Mouse (Mus musculus) inflammation-experienced regulatory T-cells, adult 6 months (primary cell): ENCODE measurements around the gene Trim30d. TPM values are rescaled to one million over a fixed set of nuclear protein-coding genes. Genes with fewer than 3 reads are reported as not detected.
"Not testable (repeated sequence)": the region's sequence is repeated elsewhere in the genome, so short reads cannot be mapped to it uniquely, and the experiment has no call there.

Experiments
- ATAC-seq: one replicate; pipeline ENCODE4 v1.8.0; 2017
- polyA plus RNA-seq, 3 experiments: library from polyadenylated mRNA; unstranded; fragments of 100-300 nt; shearing (Covaris generic); gene quantifications; one replicate each; pipeline ENCODE4 v1.2.1; 2017

The Trim30d gene
- polyA plus RNA-seq, result 10 to 100 TPM; 24.8 to 39.3 (median 34.8) TPM

DNA sequence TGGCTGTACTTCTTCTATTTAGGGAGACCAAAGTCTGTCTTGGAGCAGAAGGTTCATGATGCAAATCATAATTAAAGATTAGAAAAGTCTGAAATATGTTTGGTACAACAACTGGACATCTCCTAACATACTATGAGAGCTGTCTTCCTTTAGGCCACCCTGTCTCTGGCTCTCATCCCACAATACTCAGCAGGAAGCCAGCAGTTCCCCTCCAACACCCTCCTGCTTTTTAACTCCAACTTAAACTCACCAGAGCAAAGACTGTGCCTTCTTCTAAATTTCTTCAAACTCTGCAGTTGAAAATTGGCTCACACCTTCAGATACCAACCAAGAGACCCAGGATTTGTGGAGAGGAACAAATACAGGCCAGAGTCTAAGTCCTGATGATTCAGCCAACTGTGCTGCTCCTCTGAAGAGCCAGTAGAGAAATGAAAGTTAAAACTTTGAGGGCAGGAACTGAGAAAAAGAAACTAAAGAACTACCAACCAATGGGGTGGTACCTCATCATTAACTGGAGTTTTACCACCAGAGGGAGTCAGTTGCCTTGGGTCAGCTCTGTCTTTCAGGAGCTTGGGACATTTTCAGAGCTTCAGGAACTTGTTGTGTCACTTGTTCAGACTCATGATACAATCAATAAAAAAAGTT lies at the start of gene Trim30d:
Trim30d (minus strand) TSS at position 429 of the 645 bp plus-strand sequence.
- peak; percentile 99 for ATAC-seq

- ATAC-seq, result no peak
Observed at GRCm38 (mm10) chr7:104552700-104553099, 45.1 kb upstream of the Trim30d start.

GRCm38 (mm10) chr7:104549833-104550232 lies 42.2 kb upstream of the Trim30d start, which contains the start of gene Olfr651:
Gene Olfr651, plus strand, starts transcription at chr7:104550133.
- ATAC-seq, result no peak

GRCm38 (mm10) chr7:104501589-104502371 lies 5.9 kb downstream of the Trim30d start:
- ATAC-seq, result no peak

DNA sequence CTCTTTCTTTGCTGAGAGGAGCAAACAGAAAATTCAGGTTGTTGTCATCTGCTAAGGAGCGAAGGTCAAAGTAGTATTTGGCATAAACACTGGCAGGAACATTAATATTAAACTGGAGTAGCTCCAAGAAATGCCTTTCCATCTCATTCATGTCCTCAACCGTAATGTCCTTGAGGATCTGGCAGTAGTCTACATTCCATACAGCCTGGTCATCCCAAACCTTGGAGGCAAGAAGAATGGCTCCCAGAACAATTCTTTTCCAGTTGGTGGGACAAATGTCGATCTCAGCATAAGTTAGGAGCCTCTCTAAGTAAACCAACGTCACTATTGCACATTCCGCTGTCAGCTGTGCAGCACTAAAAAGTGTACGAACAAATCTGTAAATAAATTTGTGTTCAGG lies 6.5 kb downstream of the Trim30d start:
- not testable (repeated sequence) for ATAC-seq

DNA sequence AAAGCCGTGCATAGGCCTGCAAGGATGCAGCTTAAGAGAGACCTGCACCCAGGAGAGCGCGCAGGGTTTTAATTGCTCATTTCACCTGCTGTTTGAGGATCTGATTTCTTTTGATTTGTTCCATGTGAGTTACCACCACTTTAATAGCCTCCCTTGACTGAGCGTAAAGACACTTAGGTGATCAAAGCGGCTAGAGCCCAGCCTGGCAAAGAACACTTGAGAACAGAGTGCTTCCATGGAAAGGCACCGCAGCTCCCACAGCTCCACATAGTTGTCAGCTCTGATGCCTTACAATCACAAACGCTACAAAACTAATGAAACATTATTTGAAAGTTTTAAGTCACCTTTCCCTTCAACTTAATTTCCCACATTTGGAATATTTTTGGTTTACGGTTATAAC lies 8.2 kb downstream of the Trim30d start:
- ATAC-seq, result not testable (repeated sequence)

DNA sequence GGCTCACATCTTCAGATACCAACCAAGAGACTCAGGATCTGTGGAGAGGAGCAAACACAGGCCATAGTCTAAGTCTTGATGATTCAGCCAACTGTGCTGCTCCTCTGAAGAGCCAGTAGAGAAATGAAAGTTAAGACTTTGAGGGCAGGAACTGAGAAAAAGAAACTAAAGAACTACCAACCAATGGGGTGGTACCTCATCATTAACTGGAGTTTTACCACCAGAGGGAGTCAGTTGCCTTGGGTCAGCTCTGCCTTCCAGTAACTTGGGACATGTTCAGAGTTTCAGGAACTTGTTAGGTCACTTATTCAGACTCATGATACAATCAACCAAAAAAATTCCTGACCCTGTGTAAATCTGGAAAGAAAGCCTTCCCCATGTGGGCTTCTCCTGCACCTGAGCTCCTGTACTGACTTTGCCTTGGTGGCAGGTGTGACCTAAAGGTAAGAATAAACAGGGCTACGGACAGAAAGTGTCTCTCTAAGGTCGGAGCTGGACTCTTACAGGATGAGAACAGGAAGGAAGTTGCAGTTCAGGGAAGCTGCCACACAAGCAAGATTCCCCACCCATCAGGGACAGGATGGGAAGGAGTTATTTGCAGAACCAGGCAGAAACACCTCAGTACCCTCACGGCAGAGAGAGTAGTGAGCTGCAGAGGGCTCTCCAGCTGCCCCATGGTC lies 42.4 kb downstream of the Trim30d start, which contains the start of gene Trim30a:
Trim30a (minus strand) TSS at position 129 of the 680 bp plus-strand sequence.
- ATAC-seq, result peak; percentile 99

- ATAC-seq, result peak; percentile 90
Observed at GRCm38 (mm10) chr7:104445961-104446645, 61.5 kb downstream of the Trim30d start.

Other genes with a start within 250 kb of the Trim30d start
- gene Trim5, start 219.8 kb downstream of the Trim30d start, polyA plus RNA-seq, result 10 to 100 TPM; 24.5 to 43.4 (median 41.7) TPM
- 100 to 1,000 TPM; 110 to 206 (median 165) TPM for gene Trim12a, start 192.4 kb downstream of the Trim30d start, polyA plus RNA-seq
- 1 to 10 TPM in 2 of 3 experiments, under 1 TPM in 1; 0.57 to 2.0 (median 1.7) TPM for gene Trim34b, start 178.4 kb downstream of the Trim30d start, polyA plus RNA-seq
- gene Trim12c, start 154.5 kb downstream of the Trim30d start, polyA plus RNA-seq, result 10 to 100 TPM; 14.6 to 21.1 (median 15.5) TPM
- 1 to 10 TPM in 1 of 3 experiments, under 1 TPM in 2; 0.35 to 1.1 (median 0.69) TPM for gene Trim30b, start 138.0 kb downstream of the Trim30d start, polyA plus RNA-seq
- gene Trim30c, start 107.0 kb downstream of the Trim30d start, polyA plus RNA-seq, result under 1 TPM; 0.21 to 0.33 (median 0.32) TPM
- gene Trim30a, start 42.7 kb downstream of the Trim30d start, polyA plus RNA-seq, result 10 to 100 TPM; 72.9 to 76.3 (median 75.4) TPM
- not detected for gene Olfr651, start 42.3 kb upstream of the Trim30d start, polyA plus RNA-seq
- under 1 TPM in 1 of 3 experiments, not detected in 2; 0.13 TPM for gene Olfr652, start 53.1 kb upstream of the Trim30d start, polyA plus RNA-seq
- not detected for gene Olfr653, start 69.5 kb upstream of the Trim30d start, polyA plus RNA-seq
- not detected for gene Olfr654, start 79.2 kb upstream of the Trim30d start, polyA plus RNA-seq
- not detected for gene Olfr655, start 93.9 kb upstream of the Trim30d start, polyA plus RNA-seq
- not detected for gene Olfr656, start 106.1 kb upstream of the Trim30d start, polyA plus RNA-seq
- gene Olfr657, start 116.9 kb upstream of the Trim30d start, polyA plus RNA-seq, result under 1 TPM in 1 of 3 experiments, not detected in 2; 0.39 TPM
- gene Olfr658, start 139.5 kb upstream of the Trim30d start, polyA plus RNA-seq, result not detected
- gene Olfr659, start 158.9 kb upstream of the Trim30d start, polyA plus RNA-seq, result not detected
- not detected for gene Olfr661, start 178.7 kb upstream of the Trim30d start, polyA plus RNA-seq